Mouse (Mus musculus): ENCODE measurements at regions not wholly inside any gene's neighbourhood (a gene's known extent, or its start where the extent isn't known, plus 50 kb on each side); places are given as distances from the start of the nearest gene placed in this dataset.
A peak's percentile ranks its signal among the peaks of the same experiment; 100 is the strongest.

DNA sequence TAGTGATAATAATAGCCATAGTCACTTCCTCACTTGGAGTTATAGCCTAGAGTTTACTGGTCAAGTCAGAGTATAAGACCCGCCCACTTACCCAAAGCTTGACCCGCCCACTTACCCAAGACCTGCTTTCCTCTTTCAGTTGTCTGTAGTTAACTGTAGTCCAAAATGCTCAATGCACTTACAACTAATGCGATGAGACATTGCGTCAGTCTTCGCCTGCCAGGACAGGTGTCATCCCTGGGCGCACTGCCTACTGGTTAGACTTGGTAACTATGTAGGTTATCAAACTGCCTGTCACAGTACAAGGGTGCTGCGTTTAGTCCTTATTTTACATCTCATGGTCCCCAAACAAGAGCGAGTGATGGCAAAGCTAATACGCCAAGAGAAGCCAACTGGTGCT is 294.0 kb downstream of the Mtx2 start:
- no peak overlapping the region for H3K4me3 ChIP-seq (ENCODE audit: low read depth, low read length)
- H3K9ac ChIP-seq (ENCODE audit: low read depth, low read length), result no peak overlapping the region
- WGBS, result 93% methylated on average over 9 of the region's 9 CpGs
- no peak for ATAC-seq (ENCODE audit: low read depth)
- H3K27me3 ChIP-seq (replicated peaks; ENCODE audit: control insufficient read depth, insufficient read depth, low read length), result no peaks in the 10 kb centered on the region
- no peak for DNase-seq (ENCODE audit: low spot score)
- no peak overlapping the region for H3K4me2 ChIP-seq (ENCODE audit: low read depth, low read length)
- H3K9me3 ChIP-seq (ENCODE audit: control insufficient read depth, low read length), result no peaks in the 10 kb centered on the region
- no peaks in the 10 kb centered on the region for H3K36me3 ChIP-seq (ENCODE audit: control insufficient read depth, insufficient read depth, low read length)
- no peaks in the 10 kb centered on the region for H3K4me1 ChIP-seq (ENCODE audit: control insufficient read depth, insufficient read depth, low read length)
- no peak overlapping the region for H3K27ac ChIP-seq (replicated peaks; ENCODE audit: low read depth, low read length)

DNA sequence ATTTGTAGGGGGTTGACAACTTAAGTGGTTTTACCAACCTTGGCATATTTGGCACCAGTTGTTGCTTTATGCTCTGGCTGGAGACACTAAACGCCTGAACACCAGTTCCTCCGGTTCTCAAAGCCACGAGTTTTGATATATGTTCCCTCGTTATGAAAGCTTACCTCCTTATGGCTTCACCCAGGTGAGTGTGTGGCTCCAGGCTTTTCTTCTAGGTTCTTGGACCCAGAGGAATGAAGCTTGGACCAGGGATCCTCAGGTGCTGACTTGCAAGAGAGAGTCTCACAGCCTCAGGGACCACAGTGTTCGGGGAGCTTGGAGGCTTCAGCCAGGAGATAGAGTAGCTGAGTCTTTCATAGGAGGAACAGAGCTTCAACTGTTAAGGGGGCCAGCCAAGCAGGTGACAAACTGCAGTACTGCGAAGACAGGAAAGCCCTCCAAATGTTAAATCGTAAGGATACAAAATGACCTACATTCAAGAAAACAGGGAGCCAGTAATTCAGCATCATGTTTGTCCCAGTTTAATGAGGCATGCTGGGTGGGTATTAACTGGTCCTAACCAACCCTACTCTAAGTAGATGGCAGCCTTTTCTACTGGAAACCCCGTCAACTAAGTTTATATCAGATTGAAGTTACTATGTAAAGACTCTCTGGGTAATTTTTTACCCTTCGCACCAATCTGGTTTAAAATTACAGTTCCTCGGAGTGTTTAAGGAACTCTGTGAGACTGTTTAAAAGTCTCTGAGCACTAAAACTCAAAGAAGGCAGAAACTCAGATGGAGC is 307.9 kb downstream of the Mtx2 start:
- WGBS, result 69% methylated on average over 10 of the region's 10 CpGs
- ATAC-seq (ENCODE audit: low read depth) (no peak), DNase-seq (ENCODE audit: low spot score) (no peak)
- Histone ChIP-seq H3K27ac (replicated peaks; ENCODE audit: low read depth, low read length) (no peak overlapping the region), H3K36me3 (ENCODE audit: control insufficient read depth, insufficient read depth, low read length) (no peaks in the 10 kb centered on the region), H3K9ac (ENCODE audit: low read depth, low read length) (no peak overlapping the region), H3K4me2 (ENCODE audit: low read depth, low read length) (no peak overlapping the region), H3K4me3 (ENCODE audit: low read depth, low read length) (no peak overlapping the region), H3K4me1 (ENCODE audit: control insufficient read depth, insufficient read depth, low read length) (no peaks in the 10 kb centered on the region), H3K27me3 (replicated peaks; ENCODE audit: control insufficient read depth, insufficient read depth, low read length) (peaks cover 45% of the 10 kb centered on the region), H3K9me3 (ENCODE audit: control insufficient read depth, low read length) (no peaks in the 10 kb centered on the region)

DNA sequence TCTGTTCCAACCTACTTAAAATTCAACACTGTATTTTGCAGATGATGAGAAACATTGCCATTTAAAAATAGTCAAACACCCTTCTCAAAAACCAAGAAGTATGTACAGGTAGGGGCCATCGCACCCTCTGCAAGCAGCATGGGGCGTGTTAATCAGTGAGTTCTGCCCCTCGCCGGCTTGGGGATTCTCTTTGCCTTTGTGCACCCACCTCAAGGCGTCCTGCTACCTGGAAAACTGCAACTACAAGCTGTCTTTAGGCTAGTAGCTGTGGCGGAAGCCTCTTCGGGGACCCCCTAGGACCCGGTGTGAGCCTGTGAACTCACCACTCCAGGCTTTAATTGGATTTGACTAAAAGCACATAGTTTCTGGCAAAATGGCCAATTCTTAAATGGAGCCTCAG is 311.0 kb downstream of the Mtx2 start:
- DNase-seq (ENCODE audit: low spot score), result no peak
- 15% methylated on average over 8 of the region's 8 CpGs for WGBS
- Histone ChIP-seq H3K27ac (replicated peaks; ENCODE audit: low read depth, low read length) (no peak overlapping the region), H3K27me3 (replicated peaks; ENCODE audit: control insufficient read depth, insufficient read depth, low read length) (peaks cover 67% of the 10 kb centered on the region), H3K9me3 (ENCODE audit: control insufficient read depth, low read length) (no peaks in the 10 kb centered on the region), H3K4me1 (ENCODE audit: control insufficient read depth, insufficient read depth, low read length) (no peaks in the 10 kb centered on the region; the same call in 1 of the 2 replicates), H3K36me3 (ENCODE audit: control insufficient read depth, insufficient read depth, low read length) (no peaks in the 10 kb centered on the region), H3K4me3 (ENCODE audit: low read depth, low read length) (peak overlapping the region; percentile 38), H3K9ac (ENCODE audit: low read depth, low read length) (no peak overlapping the region), H3K4me2 (ENCODE audit: low read depth, low read length) (peak overlapping the region; percentile 67)
- ATAC-seq (ENCODE audit: low read depth), result no peak

DNA sequence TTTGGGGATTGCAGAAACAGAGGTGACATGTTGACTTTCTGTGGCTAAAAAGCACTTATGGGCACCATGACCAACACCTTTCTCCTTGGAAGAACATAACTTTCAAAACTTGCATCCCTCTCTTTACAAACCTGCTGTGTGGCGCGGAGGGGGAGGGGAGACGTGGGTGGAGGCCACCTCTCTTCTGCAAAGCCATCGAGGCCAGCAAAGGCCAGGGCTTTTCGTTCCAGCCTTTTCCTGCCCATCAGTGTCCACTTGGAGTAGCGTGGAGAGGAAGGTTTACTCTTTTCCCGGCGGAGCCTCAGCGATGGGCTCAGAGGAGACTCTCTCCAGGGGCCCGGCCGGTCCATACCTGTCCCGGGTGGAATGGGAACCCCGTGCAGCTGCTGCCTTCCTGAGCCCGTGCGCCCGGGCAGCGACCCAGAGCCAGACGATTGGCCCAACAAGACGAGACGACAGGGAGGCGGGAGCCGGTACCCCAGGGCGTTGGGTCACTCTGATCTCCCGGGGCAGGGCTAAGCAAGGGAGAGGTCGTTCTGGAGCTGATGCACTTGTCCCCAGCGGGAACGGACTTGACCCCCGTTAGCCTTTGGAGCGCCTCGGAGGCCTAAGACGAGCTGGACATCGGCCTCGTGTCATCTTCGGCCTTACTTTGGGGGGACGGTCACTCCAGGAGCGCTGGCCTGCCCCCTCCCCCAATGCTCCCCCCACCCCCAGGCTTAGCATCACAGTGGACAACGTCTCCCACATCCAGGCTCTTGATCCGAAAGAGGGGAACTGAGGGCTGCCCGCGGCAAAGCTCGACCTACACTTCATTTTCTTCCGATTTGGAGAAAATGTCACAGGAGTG is 311.8 kb downstream of the Mtx2 start:
- peak overlapping the region; percentile 38 for H3K4me3 ChIP-seq (ENCODE audit: low read depth, low read length)
- WGBS, result 2% methylated on average over 29 of the region's 42 CpGs
- peak overlapping the region; percentile 67 for H3K4me2 ChIP-seq (ENCODE audit: low read depth, low read length)
- H3K4me1 ChIP-seq (ENCODE audit: control insufficient read depth, insufficient read depth, low read length), result no peaks in the 10 kb centered on the region; the same call in 1 of the 2 replicates
- H3K9ac ChIP-seq (ENCODE audit: low read depth, low read length), result peak overlapping the region; percentile 55
- no peak overlapping the region for H3K27ac ChIP-seq (replicated peaks; ENCODE audit: low read depth, low read length)
- no peaks in the 10 kb centered on the region for H3K36me3 ChIP-seq (ENCODE audit: control insufficient read depth, insufficient read depth, low read length)
- DNase-seq (ENCODE audit: low spot score) (no peak), ATAC-seq (ENCODE audit: low read depth) (peak; percentile 37; the same call in 1 of the 2 replicates)
- peaks cover 70% of the 10 kb centered on the region for H3K27me3 ChIP-seq (replicated peaks; ENCODE audit: control insufficient read depth, insufficient read depth, low read length)
- H3K9me3 ChIP-seq (ENCODE audit: control insufficient read depth, low read length), result no peaks in the 10 kb centered on the region

DNA sequence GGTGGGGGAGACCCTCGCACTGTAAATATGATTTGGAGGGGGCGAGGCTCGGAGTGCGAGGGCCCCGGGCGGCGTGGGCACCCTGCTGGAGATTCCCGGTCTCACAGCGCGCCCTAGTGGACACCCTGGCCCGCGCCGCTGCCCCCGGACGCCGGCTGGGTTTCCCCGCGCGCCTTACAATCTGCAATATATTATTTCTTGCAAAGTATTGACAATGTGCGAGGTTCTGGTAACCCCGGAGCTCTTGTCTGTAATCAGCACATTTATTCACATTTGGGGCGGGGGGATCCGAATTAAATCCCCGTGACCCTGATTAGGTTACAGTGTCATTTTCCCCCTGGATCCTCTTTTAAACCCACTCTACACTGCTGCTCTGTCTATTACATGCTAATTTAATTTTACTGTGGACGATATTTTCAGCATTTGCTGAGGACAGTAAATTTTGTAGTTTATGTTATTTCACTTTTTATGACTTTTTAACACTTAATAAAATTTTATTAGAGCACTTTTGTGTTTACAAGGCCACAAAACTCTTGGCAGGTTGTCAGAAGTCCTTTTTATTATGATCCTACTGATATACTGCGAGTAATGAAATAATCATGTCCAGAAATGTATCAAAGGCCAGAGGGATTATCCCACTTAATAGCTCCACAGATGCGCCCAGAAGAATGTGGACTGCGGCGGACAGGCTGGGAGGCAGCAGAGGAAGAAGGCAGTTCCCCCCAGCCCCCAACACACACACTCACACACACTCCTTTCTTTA is 312.6 kb downstream of the Mtx2 start:
- 4% methylated on average over 28 of the region's 29 CpGs for WGBS
- peak overlapping the region; percentile 67 for H3K4me2 ChIP-seq (ENCODE audit: low read depth, low read length)
- ATAC-seq (ENCODE audit: low read depth) (peak; percentile 65; the same call in 1 of the 2 replicates), DNase-seq (ENCODE audit: low spot score) (peak; percentile 56)
- H3K9ac ChIP-seq (ENCODE audit: low read depth, low read length), result peak overlapping the region; percentile 55
- H3K4me3 ChIP-seq (ENCODE audit: low read depth, low read length), result peak overlapping the region; percentile 38
- no peaks in the 10 kb centered on the region for H3K9me3 ChIP-seq (ENCODE audit: control insufficient read depth, low read length)
- H3K4me1 ChIP-seq (ENCODE audit: control insufficient read depth, insufficient read depth, low read length), result no peaks in the 10 kb centered on the region; the same call in 1 of the 2 replicates
- no peak overlapping the region for H3K27ac ChIP-seq (replicated peaks; ENCODE audit: low read depth, low read length)
- H3K36me3 ChIP-seq (ENCODE audit: control insufficient read depth, insufficient read depth, low read length), result no peaks in the 10 kb centered on the region
- H3K27me3 ChIP-seq (replicated peaks; ENCODE audit: control insufficient read depth, insufficient read depth, low read length), result peaks cover 69% of the 10 kb centered on the region

DNA sequence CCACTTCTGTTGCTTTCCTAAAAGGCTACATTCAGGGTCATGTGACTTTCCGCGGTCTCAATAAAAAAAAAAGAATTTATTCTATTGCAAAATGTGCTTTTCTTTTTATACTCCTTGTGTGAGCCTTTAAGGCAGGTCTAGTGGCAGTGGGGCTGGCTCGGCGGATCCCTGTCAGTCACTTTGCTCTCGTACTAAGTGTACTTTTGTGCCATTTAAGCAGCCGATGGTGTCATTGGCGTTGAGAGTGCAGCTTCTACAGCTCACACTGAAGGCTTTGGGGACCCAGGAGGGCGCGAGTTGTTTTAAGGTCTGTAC is 313.1 kb downstream of the Mtx2 start:
- Histone ChIP-seq H3K9me3 (ENCODE audit: control insufficient read depth, low read length) (no peaks in the 10 kb centered on the region), H3K36me3 (ENCODE audit: control insufficient read depth, insufficient read depth, low read length) (no peaks in the 10 kb centered on the region), H3K4me3 (ENCODE audit: low read depth, low read length) (0 out of 2 replicates have a peak overlapping the region, but pooled peaks have one; percentile 0), H3K27ac (replicated peaks; ENCODE audit: low read depth, low read length) (no peak overlapping the region), H3K9ac (ENCODE audit: low read depth, low read length) (no peak overlapping the region), H3K4me2 (ENCODE audit: low read depth, low read length) (peak overlapping the region; percentile 6), H3K4me1 (ENCODE audit: control insufficient read depth, insufficient read depth, low read length) (no peaks in the 10 kb centered on the region; the same call in 1 of the 2 replicates), H3K27me3 (replicated peaks; ENCODE audit: control insufficient read depth, insufficient read depth, low read length) (peaks cover 65% of the 10 kb centered on the region)
- 28% methylated on average over 9 of the region's 9 CpGs for WGBS
- ATAC-seq (ENCODE audit: low read depth) (no peak), DNase-seq (ENCODE audit: low spot score) (no peak)

DNA sequence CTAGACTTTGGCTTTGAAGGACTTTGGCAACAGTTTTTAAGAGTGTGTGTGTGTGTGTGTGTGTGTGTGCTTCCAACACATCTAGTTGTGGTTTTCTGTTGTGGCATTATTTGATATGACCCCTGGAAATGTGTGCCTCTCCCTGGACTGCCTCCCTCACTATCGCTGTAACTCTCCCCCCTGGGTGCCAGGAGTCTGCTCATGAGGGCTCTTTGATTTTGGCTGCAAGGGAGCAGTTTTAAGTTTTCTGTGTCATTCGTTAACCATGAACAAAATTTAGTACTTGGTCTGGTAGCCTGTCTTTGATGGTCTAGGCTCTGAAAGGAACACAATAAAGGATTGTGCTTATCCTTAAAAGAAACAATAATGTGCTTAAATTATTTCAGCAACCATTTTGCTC is 313.9 kb downstream of the Mtx2 start:
- ATAC-seq (ENCODE audit: low read depth), result no peak
- Histone ChIP-seq H3K4me2 (ENCODE audit: low read depth, low read length) (no peak overlapping the region), H3K9ac (ENCODE audit: low read depth, low read length) (no peak overlapping the region), H3K4me1 (ENCODE audit: control insufficient read depth, insufficient read depth, low read length) (no peaks in the 10 kb centered on the region; the same call in 1 of the 2 replicates), H3K4me3 (ENCODE audit: low read depth, low read length) (no peak overlapping the region), H3K27me3 (replicated peaks; ENCODE audit: control insufficient read depth, insufficient read depth, low read length) (peaks cover 57% of the 10 kb centered on the region), H3K36me3 (ENCODE audit: control insufficient read depth, insufficient read depth, low read length) (no peaks in the 10 kb centered on the region), H3K27ac (replicated peaks; ENCODE audit: low read depth, low read length) (no peak overlapping the region), H3K9me3 (ENCODE audit: control insufficient read depth, low read length) (no peaks in the 10 kb centered on the region)
- DNase-seq (ENCODE audit: low spot score), result no peak
- WGBS, result 52% methylated on average over 2 of the region's 2 CpGs

DNA sequence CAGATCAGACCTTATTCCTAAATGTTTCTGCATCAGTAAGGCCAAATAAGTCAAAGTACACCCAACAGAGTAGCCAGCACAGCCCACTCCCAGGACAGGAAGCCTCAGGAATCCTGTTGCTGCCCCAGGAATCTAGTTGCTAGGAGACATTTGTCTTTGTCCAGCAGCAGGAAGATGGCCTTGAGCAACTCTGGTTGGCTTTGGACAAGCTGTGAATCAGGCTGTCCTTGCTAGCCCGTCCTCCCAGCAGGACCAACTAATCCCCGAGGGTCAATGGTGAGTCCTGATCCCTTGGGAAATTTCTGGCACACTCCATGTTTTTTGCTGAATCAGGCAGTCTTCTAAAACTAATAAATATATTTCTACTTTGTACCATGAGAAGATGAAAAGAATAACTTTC is 317.1 kb downstream of the Mtx2 start:
- no peak for ATAC-seq (ENCODE audit: low read depth)
- H3K9me3 ChIP-seq (ENCODE audit: control insufficient read depth, low read length), result no peaks in the 10 kb centered on the region
- H3K36me3 ChIP-seq (ENCODE audit: control insufficient read depth, insufficient read depth, low read length), result no peaks in the 10 kb centered on the region
- no peak overlapping the region for H3K27ac ChIP-seq (replicated peaks; ENCODE audit: low read depth, low read length)
- no peak overlapping the region for H3K9ac ChIP-seq (ENCODE audit: low read depth, low read length)
- no peak overlapping the region for H3K4me2 ChIP-seq (ENCODE audit: low read depth, low read length)
- no peak overlapping the region for H3K4me3 ChIP-seq (ENCODE audit: low read depth, low read length)
- H3K4me1 ChIP-seq (ENCODE audit: control insufficient read depth, insufficient read depth, low read length), result no peaks in the 10 kb centered on the region; the same call in 1 of the 2 replicates
- peaks cover 34% of the 10 kb centered on the region for H3K27me3 ChIP-seq (replicated peaks; ENCODE audit: control insufficient read depth, insufficient read depth, low read length)
- 15% methylated on average over 2 of the region's 2 CpGs for WGBS
- no peak for DNase-seq (ENCODE audit: low spot score)
